Mouse (Mus musculus) layer of hippocampus, adult 8-10 months (tissue): ENCODE results near the gene Atp9a. TPM values are rescaled to one million over a fixed set of nuclear protein-coding genes. Genes with fewer than 3 reads are reported as not detected.
A peak's percentile ranks its signal among the peaks of the same experiment; 100 is the strongest.

Experiments used
- DNase-seq, 2 experiments: peaks; one replicate each; pipeline ENCODE4 v3.0.0; 2022; ENCODE audit warnings: low spot score in 2 of 2
- total RNA-seq, 4 experiments: library from RNA; stranded (reverse); gene quantifications; 2 replicates each; pipeline ENCODE4 v1.2.4; 2022

Gene Atp9a
- total RNA-seq, 4 experiments from 2014 or later = 325 to 344 (median 335) TPM

DNA sequence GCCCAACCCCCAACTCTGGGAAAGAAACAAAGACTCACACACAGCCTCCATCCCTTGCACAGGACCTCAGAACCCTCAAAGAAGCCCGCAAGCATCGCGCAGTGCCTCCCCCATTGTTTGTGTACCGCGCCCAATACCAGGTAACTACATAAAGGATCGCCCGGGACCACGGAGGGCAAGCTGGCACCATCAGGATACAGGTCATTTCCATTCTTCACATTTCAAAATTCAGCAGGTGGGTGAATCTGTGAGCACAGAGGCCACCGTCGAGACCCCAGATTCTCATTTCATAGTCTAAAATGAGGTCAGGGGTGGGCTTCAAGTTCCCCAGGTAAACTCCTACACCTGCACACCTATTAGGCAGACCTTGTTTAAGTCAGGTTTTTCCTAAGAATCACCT, 1.7 kb downstream of the Atp9a start:
- DNase-seq = no peak

DNA sequence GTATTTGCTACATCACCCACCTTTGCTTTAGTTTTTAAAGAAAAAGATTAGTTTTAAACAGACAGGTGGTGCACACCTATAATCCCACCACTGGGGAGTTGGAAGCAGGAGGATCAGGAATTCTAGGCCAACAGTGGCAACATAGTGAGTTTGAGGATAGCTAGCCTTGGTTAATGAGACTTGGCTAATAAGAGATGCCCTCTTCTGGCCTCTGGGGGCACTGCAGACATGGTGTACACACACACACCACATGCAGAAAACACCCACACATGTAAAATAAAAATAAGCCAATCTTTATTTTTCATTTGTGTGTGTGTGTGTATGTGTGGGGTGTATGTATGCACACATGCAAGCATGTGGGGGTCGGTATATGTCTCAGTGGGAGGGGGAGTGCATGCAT, 3.4 kb downstream of the Atp9a start:
- DNase-seq = no peak

DNA sequence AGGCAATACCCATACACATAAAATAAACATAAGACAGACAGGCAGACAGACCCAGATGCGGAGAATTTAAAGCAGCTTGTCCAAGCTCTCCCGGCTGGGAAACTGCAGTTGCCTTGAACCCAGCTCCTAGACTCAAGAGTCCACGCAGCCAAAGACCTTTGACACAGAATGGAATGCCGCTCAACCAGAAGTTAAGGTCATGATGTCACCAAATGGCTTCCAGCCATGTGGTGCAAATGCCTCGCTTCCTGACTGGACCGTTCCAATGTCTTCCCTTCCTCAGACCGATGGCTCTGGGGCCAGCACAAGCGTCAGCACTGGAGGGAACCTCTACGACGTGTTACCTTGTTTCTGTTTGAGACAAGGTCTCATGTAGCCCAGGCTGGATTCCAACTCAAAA, 4.3 kb downstream of the Atp9a start:
- DNase-seq = no peak

DNA sequence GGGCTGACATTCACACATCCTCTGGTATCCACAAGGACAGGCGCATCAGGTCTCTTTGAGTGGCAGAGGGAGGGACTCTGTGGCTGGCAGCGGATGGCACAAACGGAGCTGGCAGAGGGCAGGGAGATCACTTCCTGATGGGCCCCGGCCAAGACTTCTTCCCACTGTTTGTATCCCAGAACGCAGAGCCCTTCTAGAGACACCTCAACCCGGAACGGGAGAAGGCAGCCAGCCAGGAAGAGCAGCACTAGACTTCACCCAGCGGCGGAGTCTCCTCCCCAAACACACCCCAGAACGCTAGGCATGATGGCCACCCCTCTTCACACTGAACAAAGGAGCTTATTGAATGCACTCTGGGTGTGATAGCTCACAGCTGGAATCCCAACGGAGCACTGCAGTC, 8.2 kb downstream of the Atp9a start:
- peak in 1 of 2 experiments; percentile 29 for DNase-seq

DNA sequence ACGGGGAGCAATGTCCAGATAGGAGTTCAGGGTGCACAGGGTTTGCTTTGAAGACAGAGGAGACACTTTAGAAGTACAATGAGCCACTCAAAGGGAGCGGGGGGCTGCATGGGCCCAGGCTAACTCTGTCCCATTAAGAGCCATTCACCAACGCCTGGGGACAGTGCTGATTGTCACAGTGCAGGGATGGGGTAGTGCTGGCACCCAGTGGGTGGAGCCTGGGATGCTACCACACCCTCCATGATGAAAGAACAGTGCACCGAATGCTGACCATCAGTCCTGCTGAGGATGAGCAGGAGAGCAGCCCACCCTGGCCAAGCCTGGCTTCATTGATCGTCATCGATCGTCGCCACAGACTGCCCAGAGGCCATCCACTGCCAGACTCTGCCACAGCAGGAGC, 11.0 kb downstream of the Atp9a start:
- DNase-seq = no peak

DNA sequence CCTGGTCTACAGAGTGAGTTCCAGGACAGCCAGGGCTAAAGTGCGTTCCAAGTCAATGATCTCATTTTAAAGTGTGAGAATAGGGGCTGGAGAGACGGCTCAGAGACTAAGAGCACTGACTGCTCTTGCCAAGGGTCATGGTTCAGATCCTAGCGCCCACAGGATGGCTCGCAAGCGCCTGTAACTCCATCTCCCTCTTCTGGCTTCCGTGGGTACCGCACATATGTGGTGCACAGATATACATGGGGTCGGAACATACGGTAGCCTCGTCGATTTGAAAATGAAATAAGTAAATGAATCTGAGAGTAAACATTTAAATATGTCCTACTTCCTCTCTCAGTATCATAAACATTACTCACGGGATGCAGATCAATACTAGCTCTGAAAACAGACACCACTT, 12.5 kb downstream of the Atp9a start:
- no peak for DNase-seq

DNA sequence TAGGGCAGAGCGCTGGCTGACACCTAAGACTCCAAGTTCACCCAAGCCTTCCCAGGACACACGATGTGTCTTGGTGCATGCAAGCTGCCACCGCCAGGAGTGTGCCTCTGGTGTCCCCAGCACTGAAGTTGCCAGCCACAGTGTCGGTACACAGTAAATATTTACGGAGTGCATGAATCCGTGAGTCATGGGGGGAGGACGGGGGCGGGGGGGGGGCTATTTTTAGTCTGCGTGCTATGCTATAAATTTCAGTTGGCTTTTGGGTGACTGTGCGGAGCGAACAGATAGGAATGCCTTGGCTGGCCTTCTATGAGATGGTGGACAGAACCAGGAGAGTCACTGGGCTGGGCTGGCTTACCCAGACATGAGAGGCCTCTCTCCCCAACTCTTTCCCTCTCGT, 14.2 kb downstream of the Atp9a start:
- DNase-seq = no peak

DNA sequence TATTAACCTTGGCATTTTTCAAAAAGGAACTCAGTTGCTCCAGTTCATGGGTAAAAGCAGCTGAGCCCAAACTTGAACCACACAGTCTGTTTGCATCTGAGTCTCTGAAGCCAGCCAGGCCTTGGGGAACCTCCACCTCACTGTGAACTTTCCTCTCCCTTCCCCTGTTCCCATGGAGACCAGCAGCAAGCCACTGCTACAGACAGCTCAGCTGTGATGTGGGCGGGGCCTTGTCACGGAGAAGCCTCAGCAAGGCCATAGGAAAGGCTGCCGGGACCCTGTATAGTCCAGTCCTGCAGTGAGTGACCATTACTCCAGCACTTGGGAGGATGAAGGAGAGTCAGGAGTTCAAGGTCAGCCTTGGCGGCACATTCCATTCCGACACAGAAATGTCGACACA, 16.2 kb downstream of the Atp9a start:
- DNase-seq = no peak

DNA sequence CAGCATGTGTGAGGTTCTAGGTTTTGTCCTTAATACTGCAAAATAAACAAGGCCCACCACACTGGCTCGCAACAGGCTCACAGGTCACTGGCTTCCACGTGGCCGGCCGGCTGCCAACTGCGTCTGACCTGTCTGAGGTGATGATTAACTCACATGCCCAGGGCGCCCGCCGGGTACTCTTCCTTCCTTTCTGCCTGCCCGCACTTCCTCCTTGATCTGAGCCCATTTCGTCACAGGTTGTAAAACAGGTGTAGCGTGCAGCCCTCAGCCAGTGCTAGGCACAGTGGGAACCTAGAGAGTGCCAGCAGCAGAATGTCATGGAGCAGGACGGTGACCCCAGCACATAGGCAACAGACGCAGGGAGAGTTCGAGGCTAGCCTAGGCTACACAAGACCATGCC, 20.9 kb downstream of the Atp9a start:
- no peak for DNase-seq

DNA sequence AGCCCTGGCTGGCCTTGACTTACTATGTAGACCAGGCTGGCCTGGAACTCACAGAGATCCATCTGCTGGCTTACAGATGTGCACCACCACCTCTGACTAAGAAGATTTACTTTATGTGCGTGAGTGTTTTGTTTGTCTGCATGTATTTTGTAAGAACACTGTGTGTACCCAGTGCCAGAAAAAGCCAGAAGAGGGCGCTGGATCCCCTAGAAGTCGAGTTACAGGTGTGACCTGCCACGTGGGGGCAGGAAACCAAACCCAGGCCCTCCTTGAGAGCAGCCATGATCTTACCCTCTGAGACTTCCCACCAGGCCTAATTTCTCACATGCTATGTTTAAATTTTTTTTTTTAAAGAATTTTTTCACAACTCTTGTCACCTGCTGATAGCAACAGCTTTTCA, 22.5 kb downstream of the Atp9a start:
- no peak for DNase-seq

DNA sequence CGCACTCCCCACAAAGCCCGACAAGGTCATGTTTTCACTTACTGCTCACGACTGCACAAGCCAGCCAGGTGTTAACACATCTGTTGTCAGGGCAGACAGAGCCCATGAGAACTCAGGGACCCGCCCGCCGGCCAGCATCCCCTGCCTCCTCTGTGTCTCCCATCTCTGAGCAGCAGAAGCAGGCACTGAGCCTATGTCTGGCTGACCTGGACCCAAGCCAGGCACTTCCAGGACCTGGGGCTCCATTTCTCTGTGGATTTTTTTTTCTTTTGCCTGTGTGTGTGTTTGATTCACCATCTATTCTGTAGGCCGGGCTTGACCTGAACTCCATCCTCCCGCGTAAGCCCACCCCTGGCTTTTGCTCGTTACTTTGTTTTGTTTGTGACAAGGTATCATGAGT, 23.5 kb downstream of the Atp9a start:
- no peak for DNase-seq

DNA sequence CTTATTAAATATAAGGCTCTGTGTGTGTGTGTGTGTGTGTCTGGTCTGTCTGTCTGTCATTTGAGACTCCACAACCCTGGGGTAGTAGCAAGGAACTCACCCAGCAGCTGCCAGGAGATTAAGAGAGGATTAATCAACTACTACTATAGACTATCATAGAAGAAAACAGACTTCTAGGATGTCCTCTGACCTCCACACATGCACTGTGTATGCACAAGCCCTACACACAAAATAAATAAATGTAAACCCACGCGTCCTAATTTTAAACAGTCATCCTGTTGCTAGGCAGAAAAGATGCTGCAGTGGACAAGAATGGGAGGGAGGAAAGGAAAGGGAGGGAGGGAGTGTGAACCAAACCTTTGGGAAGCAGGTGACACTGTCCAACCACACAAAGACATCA, 23.9 kb downstream of the Atp9a start:
- DNase-seq = no peak

DNA sequence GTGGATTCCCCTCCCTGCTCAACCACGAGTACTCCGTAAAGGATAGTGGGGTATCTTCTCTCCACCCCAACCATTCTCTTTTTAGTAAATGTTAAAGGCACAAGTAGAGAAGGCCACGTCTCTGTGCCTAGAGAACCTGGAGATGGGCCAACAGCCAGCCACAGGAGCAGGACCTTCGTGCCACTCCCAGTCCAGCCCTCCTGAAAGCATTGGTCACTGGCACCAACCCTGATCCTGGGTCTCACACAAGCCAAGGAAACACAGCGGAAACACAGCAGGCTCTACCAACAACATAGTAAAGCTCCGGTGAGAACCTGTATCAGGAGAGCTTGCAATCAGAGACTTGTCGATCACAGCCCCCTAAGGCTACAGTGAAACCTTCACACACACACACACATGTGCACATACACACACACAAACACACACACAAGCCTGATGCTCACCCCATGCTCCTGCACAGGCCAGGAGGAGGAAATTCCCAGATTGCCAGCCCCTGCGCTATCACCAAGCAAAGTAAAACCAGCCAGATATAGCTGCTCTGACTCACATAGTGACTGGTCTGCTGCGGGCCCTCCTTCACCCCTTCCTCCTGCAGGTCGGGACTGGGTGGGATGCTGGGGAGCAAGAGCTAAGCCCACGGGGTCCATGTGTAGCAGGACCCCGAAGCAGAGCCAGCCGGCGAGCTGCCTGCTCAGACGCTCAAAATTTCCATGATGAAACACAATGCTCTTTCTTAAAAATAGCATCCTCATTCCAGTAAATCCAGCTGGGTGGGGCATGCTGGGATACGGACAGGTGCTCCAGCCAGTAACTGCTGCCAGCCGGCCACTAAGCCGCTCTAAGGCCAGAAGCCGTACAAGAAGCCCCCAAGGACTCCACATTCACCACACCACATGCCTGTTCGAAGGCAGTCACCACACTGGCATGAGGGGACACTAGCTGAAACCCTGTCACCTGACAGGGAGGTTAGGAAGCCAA, 29.7 kb downstream of the Atp9a start:
- no peak for DNase-seq

DNA sequence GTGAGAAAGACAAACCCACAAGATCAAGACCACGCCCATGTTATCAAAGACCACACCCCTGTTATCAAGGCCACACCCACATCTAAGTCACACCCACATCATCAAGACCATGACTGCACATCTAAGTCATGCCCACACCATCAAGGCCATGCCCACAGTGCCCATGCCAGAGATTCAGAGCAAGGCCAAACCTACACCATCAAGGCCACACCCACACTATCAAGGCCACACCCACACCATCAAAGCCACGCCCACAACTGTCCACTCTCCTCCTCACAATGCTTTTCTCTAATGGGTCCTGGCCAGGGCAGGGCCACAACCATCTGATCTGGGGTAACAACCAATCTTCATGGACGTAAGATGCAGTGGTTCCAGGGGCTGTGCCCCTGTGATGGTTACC, 31.2 kb downstream of the Atp9a start:
- no peak for DNase-seq

DNA sequence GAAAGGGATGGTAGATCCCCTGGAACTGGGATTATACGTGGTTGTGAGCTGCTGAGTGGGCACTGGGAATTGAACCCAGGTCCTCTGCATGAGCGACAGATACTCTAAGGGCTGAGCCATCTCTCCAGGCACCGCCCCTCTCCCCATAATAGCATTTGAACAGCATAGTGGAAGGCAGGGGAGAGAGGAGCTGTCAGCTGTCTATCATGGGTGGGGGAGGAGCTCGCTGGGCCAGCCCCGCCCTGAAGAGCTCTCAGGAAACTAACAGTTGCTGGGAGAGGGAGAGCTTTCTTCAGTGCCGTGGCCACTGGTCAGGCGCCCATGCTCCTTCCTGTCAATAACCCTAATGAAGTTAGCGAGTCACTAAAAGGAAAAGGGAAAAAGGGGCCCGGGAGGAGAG, 34.4 kb downstream of the Atp9a start:
- DNase-seq = no peak

DNA sequence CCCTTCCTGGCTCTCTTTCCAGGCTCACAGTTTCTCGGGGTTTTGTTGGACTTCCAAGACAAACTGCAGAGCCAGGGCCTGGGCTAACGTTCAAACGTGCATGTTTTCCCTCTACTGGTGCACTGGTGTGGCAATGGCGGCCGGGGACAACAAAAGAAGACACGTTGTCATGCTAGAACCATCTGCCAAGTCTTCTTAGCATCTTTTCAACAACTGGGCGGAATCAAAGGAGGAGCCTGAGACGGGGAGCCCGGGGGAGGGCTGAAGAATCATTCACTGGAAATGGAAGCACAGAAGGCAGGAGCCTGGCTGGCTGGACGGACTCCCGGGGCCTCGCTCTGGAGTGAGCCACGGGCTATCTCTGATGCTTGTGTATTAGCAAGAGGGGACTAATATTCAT, 39.9 kb downstream of the Atp9a start:
- DNase-seq = peak in 1 of 2 experiments; percentile 44

DNA sequence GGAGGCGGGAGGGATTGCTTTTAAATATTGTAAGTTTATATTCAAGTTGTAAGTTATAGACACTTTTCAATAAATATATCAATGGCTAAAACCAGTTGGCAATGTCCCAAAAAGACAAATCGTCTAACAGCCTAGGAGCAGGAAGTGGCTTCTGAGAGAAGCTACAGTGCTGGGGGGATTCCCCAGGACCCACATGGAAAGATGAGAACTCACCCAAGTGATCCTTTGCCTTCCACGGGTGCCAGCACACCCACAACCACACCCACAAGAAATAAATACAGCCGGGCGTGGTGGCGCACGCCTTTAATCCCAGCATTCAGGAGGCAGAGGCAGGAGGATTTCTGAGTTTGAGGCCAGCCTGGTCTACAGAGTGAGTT, 47.2 kb downstream of the Atp9a start:
- no peak for DNase-seq

DNA sequence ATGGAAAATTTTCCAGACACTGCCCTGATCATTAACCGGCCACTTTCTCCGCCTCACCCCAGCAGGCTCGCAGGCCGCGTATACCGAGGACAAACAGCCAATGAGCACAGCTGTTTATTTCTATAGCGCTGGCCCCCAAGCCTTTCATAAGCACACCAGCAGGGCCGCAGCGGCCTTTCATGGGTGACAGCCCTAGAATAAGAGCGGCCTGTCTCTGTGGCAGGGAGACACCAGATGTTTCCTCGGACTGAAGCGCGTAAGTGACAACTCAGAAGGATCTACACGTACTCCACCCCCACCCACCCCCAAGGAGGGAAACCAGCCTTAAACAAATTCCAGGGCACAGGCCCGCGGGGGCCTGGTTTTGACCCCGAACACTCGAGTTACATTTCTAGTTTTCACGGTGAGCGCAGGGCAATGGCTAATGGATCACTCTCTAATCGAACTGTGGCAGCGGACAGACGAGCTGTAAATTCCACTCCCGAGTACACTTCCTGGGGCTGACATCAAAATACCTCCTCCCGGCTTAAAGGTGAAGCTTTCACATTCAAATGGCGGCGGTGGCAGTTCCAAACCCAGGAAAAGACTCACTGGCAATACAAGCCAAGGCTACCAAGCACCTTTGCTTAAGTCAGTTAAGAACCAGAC, 47.7 kb downstream of the Atp9a start:
- DNase-seq = no peak

DNA sequence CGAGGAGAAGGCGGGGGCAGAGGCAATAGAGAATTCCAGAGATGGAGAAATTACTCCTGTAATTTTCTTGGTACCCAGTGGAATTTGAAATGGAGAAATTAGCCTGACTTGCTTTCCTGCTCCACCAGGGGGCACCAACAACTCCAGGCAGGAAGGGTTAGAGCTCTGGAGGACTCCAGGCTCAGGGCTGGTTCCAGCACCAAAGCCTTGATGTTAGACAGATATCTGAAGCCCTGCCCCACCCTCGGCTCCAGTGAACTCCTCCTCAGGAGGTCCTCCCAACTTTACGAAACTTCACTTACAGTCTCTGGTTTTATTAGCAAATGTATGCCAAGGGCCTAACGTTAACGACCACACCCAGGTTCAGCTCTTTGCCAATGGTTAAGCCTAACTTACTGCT, 50.4 kb downstream of the Atp9a start:
- DNase-seq = peak in 1 of 2 experiments; percentile 67

DNA sequence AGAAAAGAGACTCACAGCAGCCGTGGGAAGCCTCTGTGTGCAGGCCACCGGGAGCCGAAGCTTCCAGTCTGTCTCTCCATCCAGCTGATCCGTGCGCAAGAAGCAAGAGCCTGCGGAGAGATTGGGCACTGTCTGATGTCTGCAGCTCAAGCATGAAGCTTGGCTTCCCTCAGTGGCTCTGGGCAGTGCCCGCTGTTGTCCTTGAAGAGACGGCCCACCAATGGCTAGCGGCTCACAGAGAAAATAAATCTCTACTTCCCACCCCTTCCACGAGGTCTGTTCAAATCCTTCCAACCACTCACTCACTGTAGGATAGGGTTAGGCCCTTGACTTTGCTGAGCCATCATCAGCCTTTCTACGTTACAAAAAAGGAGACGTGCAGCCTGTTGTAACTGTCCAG, 54.9 kb downstream of the Atp9a start:
- DNase-seq = no peak

DNA sequence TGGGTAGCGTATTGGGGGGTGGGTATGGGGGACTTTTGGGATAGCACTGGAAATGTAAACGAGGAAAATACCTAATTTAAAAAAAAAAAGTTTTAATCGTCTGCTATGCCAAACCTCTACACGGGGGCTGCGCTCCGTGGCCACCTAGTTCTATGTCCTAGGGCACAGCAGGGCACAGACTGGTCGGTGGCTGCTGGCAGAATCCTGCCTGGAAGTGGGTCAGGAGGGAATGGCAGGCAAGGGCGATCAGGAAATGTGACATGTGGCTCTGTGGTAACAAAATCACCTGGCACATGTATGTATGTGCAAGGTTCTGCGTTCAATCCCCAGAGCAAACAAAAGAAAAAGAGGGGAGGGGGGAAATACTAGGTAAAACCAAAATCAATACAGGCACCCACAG, 56.3 kb downstream of the Atp9a start:
- DNase-seq = no peak

DNA sequence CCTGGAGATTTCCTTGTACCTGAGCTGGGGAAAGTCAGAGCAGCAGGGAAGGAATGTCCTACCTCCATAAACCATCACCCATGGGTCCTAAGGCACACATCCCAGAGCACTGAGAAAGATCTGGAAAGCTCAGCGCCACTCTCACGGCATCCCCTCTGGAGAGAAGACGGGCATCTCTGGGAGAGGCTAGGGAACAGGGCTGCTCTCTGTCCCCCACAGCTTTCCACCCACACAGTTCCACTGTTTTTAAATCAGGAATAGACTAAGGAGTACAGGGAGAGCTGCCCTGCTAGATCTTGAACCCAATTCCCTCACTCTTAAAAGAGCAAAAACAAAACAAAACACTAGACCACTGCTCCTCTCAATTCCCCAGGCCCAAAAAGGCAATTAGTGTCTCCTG, 57.5 kb downstream of the Atp9a start:
- no peak for DNase-seq
